Mouse (Mus musculus) left cerebral cortex, postnatal 10 days (tissue): ENCODE results near the gene Insc. TPM values are rescaled to one million over a fixed set of nuclear protein-coding genes. Genes with fewer than 3 reads are reported as not detected.

Source experiments
- DNase-seq, 2 experiments: peaks; one replicate each; pipeline ENCODE4 v3.0.0; 2021 to 2022; ENCODE audit warnings: low spot score in 2 of 2, mixed read lengths in 1 of 2; ENCODE audit errors: extremely low spot score in 1 of 2
- intact Hi-C: fragments of 180-260 bp; cut with DNase I; formaldehyde crosslinking; loops from one replicate; pipeline ENCODE4 v1.15.1; 2025
- total RNA-seq, 2 experiments: library from RNA; stranded (reverse); gene quantifications; 2 replicates each; pipeline ENCODE4 v1.2.3; 2021

Gene Insc
- total RNA-seq, 2 experiments from 2014 or later: 0.62 to 1.3 TPM

GRCm38 (mm10) chr7:114753471-114753870 lies 10.0 kb downstream of the Insc start:
- intact Hi-C loops: no loop called here
- no peak for DNase-seq

GRCm38 (mm10) chr7:114754196-114754595 lies 10.7 kb downstream of the Insc start:
- intact Hi-C loops: no loop called here
- DNase-seq: no peak

- DNase-seq: no peak
- intact Hi-C loops: no loop called here
Measured at GRCm38 (mm10) chr7:114754626-114755025, 11.1 kb downstream of the Insc start.

- DNase-seq: no peak
- intact Hi-C loops: no loop called here
Measured at GRCm38 (mm10) chr7:114762660-114763059, 19.2 kb downstream of the Insc start.

- intact Hi-C loops: no loop called here
- DNase-seq: no peak
Measured at GRCm38 (mm10) chr7:114765273-114765672, 21.8 kb downstream of the Insc start.

GRCm38 (mm10) chr7:114766523-114766922 lies 23.0 kb downstream of the Insc start:
- DNase-seq: no peak
- intact Hi-C loops: no loop called here

GRCm38 (mm10) chr7:114768516-114768915 lies 25.0 kb downstream of the Insc start:
- intact Hi-C loops: no loop called here
- DNase-seq: no peak

- intact Hi-C loops: no loop called here
- DNase-seq: no peak
Measured at GRCm38 (mm10) chr7:114769041-114769440, 25.5 kb downstream of the Insc start.

GRCm38 (mm10) chr7:114770586-114770985 lies 27.1 kb downstream of the Insc start:
- no peak for DNase-seq
- intact Hi-C loops: no loop called here

- intact Hi-C loops: no loop called here
- DNase-seq: no peak
Measured at GRCm38 (mm10) chr7:114771801-114772200, 28.3 kb downstream of the Insc start.

GRCm38 (mm10) chr7:114773781-114774180 lies 30.3 kb downstream of the Insc start:
- intact Hi-C loops: no loop called here
- DNase-seq: no peak

GRCm38 (mm10) chr7:114775856-114776255 lies 32.4 kb downstream of the Insc start:
- DNase-seq: no peak
- intact Hi-C loops: no loop called here

- intact Hi-C loops: no loop called here
- no peak for DNase-seq
Measured at GRCm38 (mm10) chr7:114778156-114778770, 34.8 kb downstream of the Insc start.

- no peak for DNase-seq
- intact Hi-C loops: no loop called here
Measured at GRCm38 (mm10) chr7:114779056-114779660, 35.7 kb downstream of the Insc start.

GRCm38 (mm10) chr7:114783291-114783690 lies 39.8 kb downstream of the Insc start:
- intact Hi-C loops: no loop called here
- no peak for DNase-seq

GRCm38 (mm10) chr7:114791087-114791486 lies 47.6 kb downstream of the Insc start:
- intact Hi-C loops: no loop called here
- DNase-seq: no peak

- no peak for DNase-seq
- intact Hi-C loops: no loop called here
Measured at GRCm38 (mm10) chr7:114792026-114792425, 48.5 kb downstream of the Insc start.

- intact Hi-C loops: no loop called here
- DNase-seq: no peak
Measured at GRCm38 (mm10) chr7:114794400-114794799, 50.9 kb downstream of the Insc start.

GRCm38 (mm10) chr7:114802576-114802975 lies 59.1 kb downstream of the Insc start:
- no peak for DNase-seq
- intact Hi-C loops: no loop called here

GRCm38 (mm10) chr7:114805311-114805710 lies 61.8 kb downstream of the Insc start:
- intact Hi-C loops: no loop called here
- no peak for DNase-seq

- DNase-seq: peak in 1 of 2 experiments; percentile 62
- intact Hi-C loops: no loop called here
Measured at GRCm38 (mm10) chr7:114807343-114807742, 63.8 kb downstream of the Insc start.
